Mouse (Mus musculus) brain, embryonic 14.5 days (tissue): ENCODE results near the gene Snhg11.
A peak's percentile ranks its signal among the peaks of the same experiment; 100 is the strongest.

Experiments used
- CTCF ChIP-seq: fragments of 200-500 bp; IDR thresholded peaks from 2 replicates; pipeline ENCODE4 v1.5.1; 2012; ENCODE audit warnings: inconsistent platforms, mild to moderate bottlenecking, moderate library complexity, borderline replicate concordance; ENCODE audit not compliant: insufficient read depth, insufficient read length; ENCODE audit errors: extremely low read depth
- POLR2A ChIP-seq: fragments of 200-500 bp; IDR thresholded peaks from 2 replicates; pipeline ENCODE4 v1.6.1; 2012; ENCODE audit warnings: mild to moderate bottlenecking, inconsistent platforms, borderline replicate concordance; ENCODE audit not compliant: poor library complexity, insufficient read depth, insufficient read length, severe bottlenecking; ENCODE audit errors: extremely low read depth

DNA sequence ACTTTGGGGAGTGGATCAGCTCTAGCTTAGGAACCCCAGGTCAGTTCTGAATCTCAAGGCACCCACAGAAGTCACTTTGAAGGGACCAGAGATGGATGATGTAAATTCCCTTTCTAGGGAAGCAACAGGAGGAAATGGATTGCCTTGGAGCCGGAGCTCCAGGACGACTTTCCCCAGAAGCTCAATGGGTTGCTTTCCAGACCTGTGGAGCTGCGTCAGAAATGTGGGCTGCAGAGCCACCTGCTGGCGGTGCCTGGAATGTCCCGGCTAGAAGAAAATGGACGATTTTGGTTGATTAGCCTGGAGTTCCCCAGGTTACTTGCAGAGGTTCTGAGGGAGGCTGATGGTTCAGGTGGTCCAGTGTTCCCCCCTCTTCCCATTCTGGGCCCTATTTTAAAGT is 27.6 kb upstream of the Snhg11 start:
- TF ChIP-seq POLR2A = no peak
- peak; percentile 98 for TF ChIP-seq CTCF
